23 mouse cellular contexts compared by ENCODE assay signal in the genomic region with DNA sequence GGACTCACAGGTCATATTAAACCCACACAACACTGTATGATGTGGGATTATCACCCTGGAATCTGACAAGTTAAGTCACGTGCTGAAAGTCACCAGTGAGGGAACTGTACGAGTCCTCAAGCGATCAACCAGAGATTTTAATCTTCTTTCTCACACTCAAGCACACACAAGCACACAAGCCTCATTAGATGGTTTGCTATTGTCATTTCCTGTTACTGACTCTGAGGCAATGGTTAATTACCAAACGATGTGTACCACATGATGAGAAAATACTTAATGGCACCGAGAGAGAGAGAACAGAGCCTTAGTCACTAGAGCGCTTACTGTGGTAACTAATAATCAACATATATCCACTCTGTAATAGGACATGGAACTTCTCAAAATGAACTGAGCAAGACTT.
"Had no signal": no experiment of that assay in that cellular context is flagged by ENCODE, and none has a peak within 500 bp of the region (broad histone marks: within the 10 kb centered on the region; RNA-seq: fewer than 3 reads in every experiment).

No protein-coding gene starts in this region.

- H3K27ac ChIP-seq: hindbrain, embryonic 10.5 days; hindbrain, embryonic 12.5 days; hindbrain, embryonic 14.5 days; intestine, embryonic 15.5 days; layer of hippocampus, adult 2 months; left cerebral cortex, adult 2 months; limb, embryonic 10.5 days; limb, embryonic 12.5 days; liver, embryonic 13.5 days had no signal

- H3K4me1 ChIP-seq: hindbrain, embryonic 10.5 days; hindbrain, embryonic 12.5 days; intestine, embryonic 15.5 days; limb, embryonic 10.5 days; limb, embryonic 12.5 days had no signal

- H3K9me3 ChIP-seq: heart, embryonic 12.5 days; hindbrain, embryonic 10.5 days; hindbrain, embryonic 12.5 days; intestine, embryonic 15.5 days; limb, embryonic 10.5 days; limb, embryonic 12.5 days; liver, embryonic 13.5 days had no signal

- DNase-seq: gastrocnemius, postnatal 10 days; gastrocnemius, postnatal 25 days; heart, postnatal 4 days; kidney, adult 18-20 months; kidney, adult 8-10 months; kidney, postnatal 10 days; kidney, postnatal 25 days; kidney, postnatal 4 days; liver; liver, embryonic 13.5 days had no signal

- H3K4me2 ChIP-seq: heart, embryonic 12.5 days; hindbrain, embryonic 12.5 days; hindbrain, embryonic 14.5 days; intestine, embryonic 15.5 days; limb, embryonic 12.5 days; liver, embryonic 11.5 days; liver, embryonic 13.5 days had no signal

- ATAC-seq: hindbrain, embryonic 16.5 days; inflammation-experienced regulatory T-cells, adult 6 months; intestine, embryonic 15.5 days; intestine, postnatal 0 days had no signal

- H3K9ac ChIP-seq: heart, embryonic 12.5 days; hindbrain, embryonic 12.5 days; hindbrain, embryonic 14.5 days; intestine, embryonic 15.5 days; limb, embryonic 12.5 days; liver, embryonic 13.5 days had no signal

- H3K27me3 ChIP-seq: heart, embryonic 12.5 days; hindbrain, embryonic 12.5 days; intestine, embryonic 15.5 days; limb, embryonic 12.5 days; liver, embryonic 13.5 days had no signal

- H3K4me3 ChIP-seq: heart, embryonic 12.5 days; hindbrain, embryonic 10.5 days; hindbrain, embryonic 12.5 days; intestine, embryonic 15.5 days; layer of hippocampus, adult 2 months; left cerebral cortex, adult 2 months; limb, embryonic 10.5 days; limb, embryonic 12.5 days; liver, embryonic 13.5 days had no signal
